Mouse (Mus musculus) neural tube, embryonic 14.5 days (tissue): ENCODE results near the gene Scml4. TPM values are rescaled to one million over a fixed set of nuclear protein-coding genes. Genes with fewer than 3 reads are reported as not detected.

Experiments
- ATAC-seq: fragments of 200-750 bp; cut with Nextera tagmentation; 2 replicates; pipeline ENCODE4 v1.8.0; 2017; ENCODE audit warnings: low read depth, mild to moderate bottlenecking, moderate TSS enrichment, moderate library complexity
- H3K27ac ChIP-seq: fragments of 300-500 bp; sonication (generic); 2 replicates; pipeline ENCODE4 v1.5.1; 2014; ENCODE audit warnings: low read depth, mild to moderate bottlenecking, control low read depth, low read length, moderate library complexity, mixed read lengths
- H3K27me3 ChIP-seq: fragments of 300-500 bp; sonication (generic); 2 replicates; pipeline ENCODE4 v1.6.1; 2014; ENCODE audit warnings: low read length; ENCODE audit not compliant: control insufficient read depth, insufficient read depth
- H3K36me3 ChIP-seq: fragments of 300-500 bp; sonication (generic); 2 replicates; pipeline ENCODE4 v1.6.1; 2014; ENCODE audit warnings: low read length, mixed read lengths; ENCODE audit not compliant: control insufficient read depth, insufficient read depth
- H3K4me1 ChIP-seq: fragments of 300-500 bp; sonication (generic); 2 replicates; pipeline ENCODE4 v1.6.1; 2014; ENCODE audit warnings: low read length; ENCODE audit not compliant: control insufficient read depth, insufficient read depth
- H3K4me2 ChIP-seq: fragments of 300-500 bp; sonication (generic); 2 replicates; pipeline ENCODE4 v1.6.1; 2014; ENCODE audit warnings: mild to moderate bottlenecking, low read depth, low read length, control low read depth
- H3K4me3 ChIP-seq: fragments of 300-500 bp; sonication (generic); 2 replicates; pipeline ENCODE4 v1.5.1; 2014; ENCODE audit warnings: low read depth, low read length, control low read depth, mixed read lengths
- H3K9ac ChIP-seq: fragments of 300-500 bp; sonication (generic); replicated peaks from 2 replicates; pipeline ENCODE4 v1.6.1; 2014; ENCODE audit warnings: low read depth, mild to moderate bottlenecking, control low read depth, low read length, mixed read lengths
- H3K9me3 ChIP-seq: fragments of 300-500 bp; sonication (generic); 2 replicates; pipeline ENCODE4 v1.6.1; 2016; ENCODE audit warnings: low read length; ENCODE audit not compliant: control insufficient read depth
- WGBS: fragments of 180-500 bp; shearing (Covaris S2); extraction: QIAGEN DNeasy Blood & Tissue Kit; methylation state at CpG from one replicate; pipeline ENCODE4 v1.1.7; 2014; 5-methylcytosine and 5-hydroxymethylcytosine counted together
- polyA plus RNA-seq: library from polyadenylated mRNA; unstranded; fragments of >200 nt; fragmentation: Nextera tagmentation; extraction: Ambion mirVana; gene quantifications from 2 replicates; pipeline ENCODE4 v1.2.1, GENCODE M21; 2014

The Scml4 gene
- polyA plus RNA-seq, 1 experiment from 2014 or later, result 7.4 TPM

- H3K27ac ChIP-seq, result no peak overlapping the region
- no peak overlapping the region for H3K4me2 ChIP-seq
- H3K9ac ChIP-seq, result no peak overlapping the region
- 59% methylated on average over 1 of the region's 1 CpGs for WGBS
- no peaks in the 10 kb centered on the region for H3K4me1 ChIP-seq
- no peaks in the 10 kb centered on the region for H3K9me3 ChIP-seq
- no peaks in the 10 kb centered on the region for H3K27me3 ChIP-seq
- H3K36me3 ChIP-seq, result no peaks in the 10 kb centered on the region
- ATAC-seq, result no peak
- no peak overlapping the region for H3K4me3 ChIP-seq
Observed at GRCm38 (mm10) chr10:42908562-42908961, 48.4 kb downstream of the Scml4 start.

- H3K27ac ChIP-seq, result no peak overlapping the region
- ATAC-seq, result no peak
- H3K4me2 ChIP-seq, result no peak overlapping the region
- no peaks in the 10 kb centered on the region for H3K27me3 ChIP-seq
- WGBS, result 48% methylated on average over 4 of the region's 4 CpGs
- no peak overlapping the region for H3K4me3 ChIP-seq
- H3K9me3 ChIP-seq, result no peaks in the 10 kb centered on the region
- no peaks in the 10 kb centered on the region for H3K36me3 ChIP-seq
- no peak overlapping the region for H3K9ac ChIP-seq
- no peaks in the 10 kb centered on the region for H3K4me1 ChIP-seq
Observed at GRCm38 (mm10) chr10:42910567-42910966, 50.4 kb downstream of the Scml4 start.

- Histone ChIP-seq H3K4me3 (no peak overlapping the region), H3K9ac (no peak overlapping the region), H3K27ac (no peak overlapping the region), H3K9me3 (no peaks in the 10 kb centered on the region), H3K36me3 (no peaks in the 10 kb centered on the region), H3K4me2 (no peak overlapping the region), H3K27me3 (no peaks in the 10 kb centered on the region), H3K4me1 (no peaks in the 10 kb centered on the region)
- WGBS, result 82% methylated on average over 10 of the region's 10 CpGs
- ATAC-seq, result no peak
Observed at GRCm38 (mm10) chr10:42912056-42912455, 51.9 kb downstream of the Scml4 start.

- no peak for ATAC-seq
- Histone ChIP-seq H3K4me1 (no peaks in the 10 kb centered on the region), H3K36me3 (no peaks in the 10 kb centered on the region), H3K9ac (no peak overlapping the region), H3K9me3 (no peaks in the 10 kb centered on the region), H3K4me3 (no peak overlapping the region), H3K27me3 (no peaks in the 10 kb centered on the region), H3K27ac (no peak overlapping the region), H3K4me2 (no peak overlapping the region)
- 46% methylated on average over 4 of the region's 4 CpGs for WGBS
Observed at GRCm38 (mm10) chr10:42913196-42913595, 53.0 kb downstream of the Scml4 start.

GRCm38 (mm10) chr10:42914146-42914545, 54.0 kb downstream of the Scml4 start:
- Histone ChIP-seq H3K4me1 (no peaks in the 10 kb centered on the region), H3K9ac (no peak overlapping the region), H3K4me3 (no peak overlapping the region), H3K36me3 (no peaks in the 10 kb centered on the region), H3K4me2 (no peak overlapping the region), H3K9me3 (no peaks in the 10 kb centered on the region), H3K27ac (no peak overlapping the region), H3K27me3 (no peaks in the 10 kb centered on the region)
- WGBS, result 53% methylated on average over 6 of the region's 6 CpGs
- no peak for ATAC-seq

GRCm38 (mm10) chr10:42917355-42917754, 57.2 kb downstream of the Scml4 start:
- H3K4me3 ChIP-seq, result no peak overlapping the region
- no peaks in the 10 kb centered on the region for H3K27me3 ChIP-seq
- no peaks in the 10 kb centered on the region for H3K9me3 ChIP-seq
- 76% methylated on average over 5 of the region's 5 CpGs for WGBS
- ATAC-seq, result no peak
- H3K9ac ChIP-seq, result no peak overlapping the region
- no peak overlapping the region for H3K27ac ChIP-seq
- H3K36me3 ChIP-seq, result no peaks in the 10 kb centered on the region
- H3K4me1 ChIP-seq, result no peaks in the 10 kb centered on the region
- no peak overlapping the region for H3K4me2 ChIP-seq

- no peak for ATAC-seq
- no peak overlapping the region for H3K9ac ChIP-seq
- 94% methylated on average over 12 of the region's 12 CpGs for WGBS
Observed at GRCm38 (mm10) chr10:42919786-42920185, 59.6 kb downstream of the Scml4 start.

GRCm38 (mm10) chr10:42925103-42925866, 65.1 kb downstream of the Scml4 start:
- no peaks in the 10 kb centered on the region for H3K4me1 ChIP-seq
- H3K9ac ChIP-seq, result no peak overlapping the region
- no peak overlapping the region for H3K27ac ChIP-seq
- no peak overlapping the region for H3K4me3 ChIP-seq
- no peaks in the 10 kb centered on the region for H3K9me3 ChIP-seq
- no peak overlapping the region for H3K4me2 ChIP-seq
- 76% methylated on average over 22 of the region's 22 CpGs for WGBS
- no peak for ATAC-seq
- H3K27me3 ChIP-seq, result no peaks in the 10 kb centered on the region
- H3K36me3 ChIP-seq, result no peaks in the 10 kb centered on the region

More at GRCm38 (mm10) chr10:42919786-42920185, 59.6 kb downstream of the Scml4 start:
- Histone ChIP-seq H3K27me3 (no peaks in the 10 kb centered on the region), H3K36me3 (no peaks in the 10 kb centered on the region), H3K9me3 (no peaks in the 10 kb centered on the region), H3K27ac (no peak overlapping the region), H3K4me2 (no peak overlapping the region), H3K4me1 (no peaks in the 10 kb centered on the region), H3K4me3 (no peak overlapping the region)

- H3K4me3 ChIP-seq, result no peak overlapping the region
- WGBS, result 92% methylated on average over 23 of the region's 23 CpGs
- no peaks in the 10 kb centered on the region for H3K9me3 ChIP-seq
- no peaks in the 10 kb centered on the region for H3K27me3 ChIP-seq
- H3K27ac ChIP-seq, result no peak overlapping the region
- H3K4me1 ChIP-seq, result no peaks in the 10 kb centered on the region
- no peak for ATAC-seq
- no peaks in the 10 kb centered on the region for H3K36me3 ChIP-seq
- H3K4me2 ChIP-seq, result no peak overlapping the region
- no peak overlapping the region for H3K9ac ChIP-seq
Observed at GRCm38 (mm10) chr10:42930121-42930650, 70.0 kb downstream of the Scml4 start.
